Comparison of ENCODE assay signal across 7 mouse cellular contexts in the genomic region with DNA sequence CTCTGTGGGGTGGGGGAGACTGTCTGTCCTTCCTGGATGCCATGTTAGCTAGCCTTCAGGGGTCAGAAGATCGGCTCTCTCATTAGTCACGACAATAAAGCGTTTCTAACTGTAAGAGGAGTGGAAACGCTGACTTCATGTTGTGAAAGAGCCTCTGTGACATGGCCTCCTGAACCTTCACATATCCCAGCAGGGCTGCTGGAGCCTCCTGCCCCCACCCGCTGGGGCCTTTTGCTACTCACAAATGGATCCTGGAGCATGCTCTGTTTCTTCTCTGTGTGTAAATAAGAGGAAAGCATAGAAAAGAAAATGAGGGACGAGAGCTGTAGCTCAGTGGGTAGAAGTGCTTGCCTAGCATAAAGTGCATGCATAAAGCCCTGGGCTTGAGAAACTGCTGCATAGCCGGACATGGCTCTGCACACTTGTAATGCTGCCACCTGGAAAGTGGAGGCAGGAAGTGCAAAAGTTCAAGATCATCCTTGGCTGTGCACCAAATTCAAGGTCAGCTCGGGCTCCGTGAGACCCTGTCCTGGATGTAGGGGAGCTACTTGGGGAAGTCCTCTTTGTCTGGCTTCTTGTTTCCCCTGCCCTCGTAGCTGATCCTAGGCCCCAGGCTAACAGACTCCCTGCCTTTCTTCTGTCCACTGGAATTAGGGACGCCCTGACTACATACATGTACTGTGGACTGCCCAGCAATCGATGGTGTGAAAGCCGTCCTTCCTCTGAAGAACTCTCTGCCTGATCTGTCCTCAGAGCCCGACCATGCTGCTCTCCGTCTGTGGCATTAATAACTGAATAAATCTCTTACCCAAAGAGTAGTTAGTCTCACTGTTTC.
DNase-seq lines count a peak whose midpoint lies in the region; ATAC-seq lines count a peak whose summit lies in the region.

No protein-coding gene starts in this region.

- H3K27ac ChIP-seq in heart, embryonic 14.5 days (replicated peaks in 1 of 2; ENCODE audit: control insufficient read depth in 1 of 2, insufficient read depth in 1 of 2, low read depth in 2 of 2, low read length in 2 of 2), result peak overlapping the region; percentile 47 to 68

- H3K4me2 ChIP-seq in heart, embryonic 14.5 days (ENCODE audit: low read length), result no peak overlapping the region

- H3K36me3 ChIP-seq in heart, embryonic 14.5 days (ENCODE audit: control insufficient read depth, insufficient read depth, low read length), result peaks cover 72% of the 10 kb centered on the region

- H3K9ac ChIP-seq in heart, embryonic 14.5 days (ENCODE audit: low read length), result peak overlapping the region; percentile 12; the same call in 1 of the 2 replicates

- H3K4me3 ChIP-seq in heart, embryonic 14.5 days (ENCODE audit: control insufficient read depth in 1 of 2, insufficient read depth in 1 of 2, low read depth in 1 of 2, low read length in 2 of 2), result no peak overlapping the region

- H3K27me3 ChIP-seq in heart, embryonic 14.5 days (ENCODE audit: control insufficient read depth, insufficient read depth, low read length), result no peaks in the 10 kb centered on the region

- peaks cover 14 to 27% of the 10 kb centered on the region in 2 experiments for H3K4me1 ChIP-seq in heart, embryonic 14.5 days (ENCODE audit: control insufficient read depth in 2 of 2, insufficient read depth in 2 of 2, low read length in 2 of 2)

- H3K9me3 ChIP-seq in heart, embryonic 14.5 days (ENCODE audit: control insufficient read depth, low read length), result no peaks in the 10 kb centered on the region

- peak; percentile 89 for DNase-seq in R1 (ENCODE audit: low read depth, low spot score)
- peak; percentile 81 for DNase-seq in cerebellum, adult 11-12 months
- DNase-seq in kidney, postnatal 10 days, result peak; percentile 78
- peak; percentile 67 for DNase-seq in mesoderm, embryonic 11.5 days (ENCODE audit: low read depth, low spot score)
- no peak for DNase-seq in right cerebral cortex, adult 18-20 months
- no peak for DNase-seq in urinary bladder, postnatal 4 days (ENCODE audit: low spot score in 2 of 2)

- WGBS in heart, embryonic 14.5 days, result 34% methylated on average over 15 of the region's 15 CpGs

- ATAC-seq in heart, embryonic 14.5 days (ENCODE audit: insufficient number of reproducible peaks, insufficient read depth, low FRiP score, low read depth), result no peak

Comparison
In these comparisons a context has a peak if more than half of its experiments do, and no peak if none do; other contexts are left out.
1. DNase-seq: peak in R1 (single experiment), cerebellum, adult 11-12 months (single experiment), kidney, postnatal 10 days (single experiment) and mesoderm, embryonic 11.5 days (single experiment); none in right cerebral cortex, adult 18-20 months (single experiment) and urinary bladder, postnatal 4 days (0 of 2).